Mouse (Mus musculus) heart, adult 11 months (tissue): Measurements from ENCODE around the gene Krt36.

Source experiments
- DNase-seq: peaks from one replicate; pipeline ENCODE4 v3.0.0; 2022

Gene Krt36

DNA sequence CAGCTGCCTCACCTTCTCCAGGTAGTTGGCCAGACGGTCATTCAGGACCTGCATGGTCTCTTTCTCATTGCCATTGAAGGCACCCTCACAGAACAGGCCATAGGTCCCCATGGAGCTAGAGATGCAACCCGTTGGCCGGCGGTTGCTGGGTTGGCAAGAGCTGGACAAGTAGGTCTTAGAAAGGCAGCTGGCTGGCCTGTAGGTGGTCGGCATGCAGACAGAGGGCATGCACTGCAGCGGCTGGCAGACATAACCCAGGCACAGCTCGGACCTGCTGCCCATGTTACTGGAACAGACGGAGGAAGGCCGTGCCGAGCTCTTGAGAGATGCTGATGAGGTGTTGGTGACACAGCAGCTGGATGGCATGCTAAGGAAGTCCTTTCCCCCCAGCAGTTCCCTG lies 17.6 kb downstream of the Krt36 start, which contains the start of gene Krt32:
Gene Krt32, minus strand, starts transcription at position 366 of the 400 bp plus-strand sequence.
- DNase-seq, result no peak

DNA sequence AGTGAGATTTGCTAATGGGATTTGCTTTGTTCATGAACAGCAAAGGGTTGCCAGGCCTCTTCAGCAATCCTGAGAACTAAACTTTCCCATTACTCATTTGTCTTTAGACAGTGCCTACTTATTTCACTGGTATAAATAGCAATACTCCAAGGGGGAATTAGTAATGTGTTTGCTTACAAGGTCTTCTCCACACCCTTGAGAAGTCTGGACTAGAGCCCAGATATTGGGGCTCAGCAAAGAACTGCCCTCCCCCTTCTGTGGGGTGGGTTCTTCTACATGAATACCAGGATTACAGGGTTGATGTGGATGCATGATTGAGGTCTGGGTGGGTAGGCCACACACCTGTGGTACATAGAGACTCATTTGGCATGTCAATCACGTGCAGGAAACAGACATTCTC lies 31.6 kb downstream of the Krt36 start:
- DNase-seq, result no peak

DNA sequence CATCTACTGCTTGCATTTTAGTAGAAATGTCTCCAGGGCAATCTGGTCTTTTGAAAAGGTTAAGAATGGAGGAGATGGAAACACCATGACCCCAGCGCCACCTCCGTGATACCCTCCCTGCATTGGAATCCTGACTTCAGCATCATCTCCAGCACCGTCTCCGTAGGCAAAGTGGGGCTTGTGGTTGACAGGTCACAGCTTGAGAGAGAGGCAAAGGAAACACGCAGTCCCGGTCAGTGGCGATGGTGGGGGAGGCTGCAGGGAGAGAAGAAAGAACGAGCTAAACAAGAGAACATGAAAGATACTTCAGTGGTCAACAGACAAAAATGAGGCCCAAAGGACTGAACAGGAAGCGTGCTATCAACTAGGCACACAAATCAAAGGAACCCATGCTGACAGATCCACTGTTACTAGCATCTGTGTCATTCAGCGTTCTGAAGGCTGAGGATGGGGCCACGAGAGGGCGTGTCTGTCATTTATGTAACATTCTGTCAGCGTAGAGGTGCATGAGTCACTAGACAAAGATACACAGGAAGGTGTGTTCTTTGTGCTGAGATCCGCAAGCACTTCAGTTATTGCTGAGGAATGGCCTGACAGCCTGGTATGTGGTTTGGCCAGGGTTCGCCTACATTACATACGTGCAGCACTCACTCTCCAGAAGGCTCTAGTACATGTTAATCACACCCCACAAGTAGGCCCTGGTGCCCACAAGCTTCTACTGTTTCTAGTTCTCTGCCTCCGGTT lies 38.0 kb downstream of the Krt36 start:
- DNase-seq, result no peak

DNA sequence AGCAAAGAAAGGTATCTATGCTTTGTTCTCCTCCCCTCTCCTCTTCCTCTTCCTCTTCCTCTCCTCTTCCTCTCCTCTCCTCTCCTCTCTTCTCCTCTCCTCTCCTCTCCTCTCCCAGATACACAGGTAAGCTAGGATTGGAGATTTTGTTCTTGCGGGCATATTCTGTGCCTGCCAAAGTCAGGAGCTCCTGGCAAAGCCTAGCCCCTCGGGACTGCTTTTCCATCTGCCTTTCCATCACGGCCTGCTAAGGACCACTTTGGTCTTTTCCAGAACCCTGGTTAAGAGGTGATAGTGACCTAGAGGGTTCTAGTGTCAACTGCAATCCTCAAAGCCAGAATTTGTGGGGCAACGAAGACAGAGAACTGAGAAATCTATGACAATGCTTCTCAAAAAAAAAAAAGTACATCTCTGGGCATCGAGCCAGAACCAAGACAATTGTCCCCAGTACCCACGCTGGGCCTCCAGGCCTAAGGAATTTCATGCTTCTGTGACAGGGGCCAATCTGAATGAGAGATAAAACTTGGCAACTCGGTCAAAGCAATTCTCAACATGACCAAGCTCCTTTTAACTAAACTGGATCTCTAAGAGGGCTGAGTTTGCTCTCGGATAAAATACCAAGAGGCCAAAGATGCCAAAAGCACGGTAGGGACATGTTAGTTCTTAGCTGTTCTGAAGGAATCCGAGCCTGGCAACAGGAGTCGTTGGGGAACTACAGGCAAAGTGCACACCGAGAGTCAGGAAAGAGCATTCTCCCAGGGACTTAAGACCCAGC lies 39.0 kb downstream of the Krt36 start:
- DNase-seq, result no peak

DNA sequence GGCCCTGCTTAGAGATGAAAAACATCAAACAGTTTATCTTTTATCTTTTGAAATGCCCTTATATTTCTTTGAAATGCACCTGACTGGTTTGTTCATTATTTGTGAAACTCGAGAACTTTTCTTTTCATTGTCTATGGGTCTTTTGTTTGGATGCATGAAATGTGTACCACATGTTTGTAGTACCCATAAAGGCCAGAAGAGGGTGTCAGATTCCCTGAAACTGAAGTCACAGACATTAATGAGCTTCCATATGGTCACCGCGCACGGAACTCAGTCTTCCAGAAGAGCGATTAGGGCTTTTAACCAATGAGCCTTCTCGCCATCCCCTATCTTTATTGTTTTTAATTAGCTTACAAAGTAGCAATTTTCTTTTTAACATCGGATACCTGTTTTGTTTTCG lies 46.6 kb downstream of the Krt36 start:
- DNase-seq, result peak; percentile 34

DNA sequence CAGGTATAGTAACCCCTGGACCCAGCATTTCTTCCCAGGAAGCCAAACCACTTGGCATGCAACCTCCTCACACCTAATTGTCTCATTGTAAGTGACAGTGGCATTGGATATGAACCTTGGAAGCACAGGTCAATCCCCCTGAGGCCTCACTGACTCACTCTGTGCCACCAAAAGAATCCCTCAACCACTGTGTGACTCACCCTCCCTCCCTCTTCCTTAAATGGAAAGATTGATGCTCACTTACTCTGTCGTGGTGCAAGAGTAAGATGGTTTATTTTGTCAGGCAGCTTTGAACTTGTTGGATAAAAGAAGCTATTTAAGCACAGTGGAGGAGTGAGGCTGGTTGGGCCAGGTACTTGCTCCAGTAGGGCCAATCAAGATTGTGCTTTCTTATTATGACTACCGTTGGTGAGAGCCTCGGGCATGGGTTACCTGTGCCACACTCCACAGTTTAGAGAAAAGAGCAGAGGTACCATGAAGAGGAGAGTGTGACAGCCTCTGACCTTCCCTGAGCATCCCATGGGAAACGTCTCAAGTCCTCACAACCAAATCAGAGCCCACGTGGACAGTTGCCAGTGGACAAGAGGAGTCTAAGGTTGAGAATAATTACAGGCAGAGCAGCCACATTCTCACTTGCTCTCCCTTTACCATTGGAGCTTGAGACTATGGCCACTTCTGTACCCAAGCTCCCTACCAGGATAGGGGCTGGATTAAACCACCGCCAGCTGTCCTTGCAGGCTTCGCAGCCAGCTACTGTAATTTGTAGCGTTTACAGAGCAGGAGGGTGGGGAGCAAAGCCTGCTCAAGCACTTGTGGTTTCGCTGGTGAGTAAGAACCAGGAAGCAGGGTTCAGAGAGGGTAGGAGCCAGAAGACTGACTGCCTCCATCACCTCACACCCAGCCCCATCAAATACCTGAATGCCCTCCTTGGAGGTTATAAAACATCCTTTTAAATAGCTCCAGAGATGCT lies 49.5 kb downstream of the Krt36 start:
- DNase-seq, result peak; percentile 63
